Mouse (Mus musculus) forebrain, postnatal 0 days (tissue): ENCODE measurements at regions not wholly inside any gene's neighbourhood (a gene's known extent, or its start where the extent isn't known, plus 50 kb on each side); places are given as distances from the start of the nearest gene placed in this dataset.

Experiments
- ATAC-seq: fragments of 200-750 bp; cut with Nextera tagmentation; 2 replicates; pipeline ENCODE4 v1.8.0; 2017; ENCODE audit warnings: mild to moderate bottlenecking, moderate library complexity
- DNase-seq: peaks from one replicate; pipeline ENCODE4 v3.0.0-alpha.2; 2015
- H3K27ac ChIP-seq: fragments of 300-500 bp; sonication (generic); 2 replicates; pipeline ENCODE4 v1.5.1; 2014; ENCODE audit warnings: low read depth, mild to moderate bottlenecking, antibody characterized with exemption, low read length, moderate library complexity, mixed read lengths
- H3K27me3 ChIP-seq: fragments of 300-500 bp; sonication (generic); 2 replicates; pipeline ENCODE4 v1.6.1; 2014; ENCODE audit warnings: mild to moderate bottlenecking, low read length, mixed read lengths; ENCODE audit not compliant: insufficient read depth
- H3K36me3 ChIP-seq: fragments of 300-500 bp; sonication (generic); 2 replicates; pipeline ENCODE4 v1.6.1; 2014; ENCODE audit warnings: mild to moderate bottlenecking, moderate library complexity; ENCODE audit not compliant: insufficient read depth
- H3K4me1 ChIP-seq: fragments of 300-500 bp; sonication (generic); 2 replicates; pipeline ENCODE4 v1.6.1; 2014; ENCODE audit warnings: antibody characterized with exemption; ENCODE audit not compliant: insufficient read depth
- H3K4me2 ChIP-seq: fragments of 300-500 bp; sonication (generic); 2 replicates; pipeline ENCODE4 v1.6.1; 2014; ENCODE audit warnings: low read depth, mild to moderate bottlenecking, moderate library complexity
- H3K4me3 ChIP-seq: fragments of 300-500 bp; sonication (generic); 2 replicates; pipeline ENCODE4 v1.5.1; 2014; ENCODE audit warnings: low read depth, low read length, mixed read lengths
- H3K9ac ChIP-seq: fragments of 300-500 bp; sonication (generic); 2 replicates; pipeline ENCODE4 v1.6.1; 2014; ENCODE audit warnings: mild to moderate bottlenecking
- H3K9me3 ChIP-seq: fragments of 300-500 bp; sonication (generic); 2 replicates; pipeline ENCODE4 v1.6.1; 2016; ENCODE audit warnings: low read length
- CTCF ChIP-seq: sonication (generic); IDR thresholded peaks from 2 replicates; pipeline ENCODE4 v1.5.1; 2016; ENCODE audit warnings: antibody characterized with exemption, control low read depth, low read depth
- WGBS: fragments of 180-500 bp; shearing (Covaris S2); extraction: QIAGEN DNeasy Blood & Tissue Kit; methylation state at CpG from one replicate; pipeline ENCODE4 v1.1.7; 2014; 5-methylcytosine and 5-hydroxymethylcytosine counted together

DNA sequence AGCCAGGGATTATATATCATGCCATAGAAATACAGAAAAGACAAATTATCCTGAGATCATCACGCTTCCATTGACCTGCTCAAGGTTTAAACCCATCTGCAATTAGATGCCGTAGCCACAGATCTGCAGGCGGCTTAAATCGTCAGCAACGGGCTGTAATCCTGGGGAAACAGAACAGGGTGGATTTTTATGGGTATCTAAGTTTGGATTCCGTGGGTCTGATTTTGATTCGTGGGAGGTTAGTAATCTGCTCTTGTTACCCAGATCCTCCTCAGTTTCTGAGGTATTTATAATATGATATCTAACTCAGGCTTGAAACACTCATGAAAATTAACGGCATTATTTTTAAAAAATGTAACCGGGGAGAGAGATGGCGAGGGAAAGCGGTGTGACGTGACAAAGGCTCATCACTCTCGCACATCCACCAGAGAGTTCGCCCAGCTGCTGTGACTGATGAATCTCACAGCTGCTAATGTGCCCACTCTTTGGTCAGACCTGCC is 309.3 kb upstream of the Noct start:
- Histone ChIP-seq H3K4me2 (no peak overlapping the region), H3K27ac (no peak overlapping the region), H3K36me3 (no peaks in the 10 kb centered on the region), H3K9me3 (no peaks in the 10 kb centered on the region), H3K4me1 (peaks cover 3% of the 10 kb centered on the region; the same call in 1 of the 2 replicates), H3K9ac (no peak overlapping the region), H3K27me3 (no peaks in the 10 kb centered on the region), H3K4me3 (no peak overlapping the region)
- DNase-seq (no peak), ATAC-seq (no peak)
- TF ChIP-seq CTCF: no peak
- 52% methylated on average over 14 of the region's 14 CpGs for WGBS

GRCm38 (mm10) chr3:50916305-50916854 is 307.9 kb upstream of the Noct start:
- no peak for ATAC-seq
- WGBS: 85% methylated on average over 5 of the region's 5 CpGs

DNA sequence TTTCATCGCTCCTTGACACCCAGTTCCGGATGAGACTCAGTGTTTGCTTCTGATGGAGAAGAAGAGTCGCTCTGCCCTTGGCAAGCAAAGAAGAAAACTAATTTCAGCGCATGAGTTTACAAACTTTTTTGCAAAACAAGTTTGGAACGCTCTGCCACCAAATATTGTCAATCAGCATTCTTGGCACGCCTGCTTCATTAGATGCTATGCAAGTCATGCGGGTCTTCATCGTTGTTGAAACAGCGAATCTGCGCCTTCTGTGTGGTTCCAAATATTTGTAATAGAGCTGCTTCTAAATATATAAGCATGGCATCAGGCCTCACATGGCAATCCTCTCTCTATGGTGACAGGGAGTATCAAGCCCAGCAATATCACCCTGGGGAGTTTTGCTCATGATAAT is 301.9 kb upstream of the Noct start:
- 54% methylated on average over 10 of the region's 10 CpGs for WGBS
- no peaks in the 10 kb centered on the region for H3K4me1 ChIP-seq
- H3K27ac ChIP-seq: no peak overlapping the region
- DNase-seq: peak; percentile 59
- no peak for ATAC-seq
- no peak for TF ChIP-seq CTCF
- H3K4me3 ChIP-seq: no peak overlapping the region
- H3K36me3 ChIP-seq: no peaks in the 10 kb centered on the region
- no peak overlapping the region for H3K9ac ChIP-seq
- H3K27me3 ChIP-seq: no peaks in the 10 kb centered on the region
- no peak overlapping the region for H3K4me2 ChIP-seq
- H3K9me3 ChIP-seq: no peaks in the 10 kb centered on the region

More at GRCm38 (mm10) chr3:50916305-50916854, 307.9 kb upstream of the Noct start:
- Histone ChIP-seq H3K36me3 (no peaks in the 10 kb centered on the region), H3K9ac (no peak overlapping the region), H3K4me1 (peaks cover 3% of the 10 kb centered on the region; the same call in 1 of the 2 replicates), H3K4me2 (no peak overlapping the region), H3K4me3 (no peak overlapping the region), H3K9me3 (no peaks in the 10 kb centered on the region), H3K27me3 (no peaks in the 10 kb centered on the region), H3K27ac (no peak overlapping the region)
- DNase-seq: no peak
- no peak for TF ChIP-seq CTCF

- 26% methylated on average over 5 of the region's 5 CpGs for WGBS
- no peak for TF ChIP-seq CTCF
These were observed 301.4 kb upstream of the Noct start for GRCm38 (mm10) chr3:50922832-50923231.

DNA sequence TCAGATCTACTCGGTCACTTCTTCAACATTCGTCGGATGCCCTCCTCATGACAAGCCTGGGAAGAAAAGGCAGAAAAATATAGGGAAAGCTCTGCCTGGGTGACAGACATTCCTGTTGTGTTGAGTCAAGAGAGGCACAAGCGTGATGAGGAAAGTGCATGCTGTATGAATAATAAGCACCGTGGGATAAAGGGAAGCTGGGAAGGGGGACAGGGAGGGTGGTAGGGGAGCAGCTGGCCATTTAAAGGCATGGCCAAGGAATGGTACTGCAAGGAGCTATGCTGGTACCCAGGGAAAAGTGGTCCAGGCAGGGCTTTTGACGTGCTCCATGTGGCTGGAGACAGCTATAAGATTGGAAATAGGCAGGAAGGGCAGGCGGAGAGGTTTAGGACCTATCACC is 300.9 kb upstream of the Noct start:
- no peaks in the 10 kb centered on the region for H3K9me3 ChIP-seq
- H3K27ac ChIP-seq: no peak overlapping the region
- no peaks in the 10 kb centered on the region for H3K4me1 ChIP-seq
- H3K27me3 ChIP-seq: no peaks in the 10 kb centered on the region
- ATAC-seq (peak; percentile 84), DNase-seq (no peak)
- WGBS: 28% methylated on average over 7 of the region's 7 CpGs
- no peak overlapping the region for H3K4me3 ChIP-seq
- H3K9ac ChIP-seq: no peak overlapping the region
- no peak overlapping the region for H3K4me2 ChIP-seq
- no peak for TF ChIP-seq CTCF
- no peaks in the 10 kb centered on the region for H3K36me3 ChIP-seq

More at GRCm38 (mm10) chr3:50922832-50923231, 301.4 kb upstream of the Noct start:
- H3K27ac ChIP-seq: no peak overlapping the region
- H3K4me3 ChIP-seq: no peak overlapping the region
- ATAC-seq (peak; percentile 59; the same call in 1 of the 2 replicates), DNase-seq (no peak)
- no peaks in the 10 kb centered on the region for H3K4me1 ChIP-seq
- H3K27me3 ChIP-seq: no peaks in the 10 kb centered on the region
- H3K9ac ChIP-seq: no peak overlapping the region
- no peaks in the 10 kb centered on the region for H3K36me3 ChIP-seq
- H3K4me2 ChIP-seq: no peak overlapping the region
- H3K9me3 ChIP-seq: no peaks in the 10 kb centered on the region

- Histone ChIP-seq H3K9ac (no peak overlapping the region), H3K4me3 (no peak overlapping the region), H3K4me2 (no peak overlapping the region), H3K4me1 (no peaks in the 10 kb centered on the region), H3K9me3 (no peaks in the 10 kb centered on the region), H3K27me3 (no peaks in the 10 kb centered on the region), H3K27ac (no peak overlapping the region), H3K36me3 (no peaks in the 10 kb centered on the region)
- 79% methylated on average over 4 of the region's 4 CpGs for WGBS
- DNase-seq (no peak), ATAC-seq (no peak)
- no peak for TF ChIP-seq CTCF
These were observed 296.9 kb upstream of the Noct start for GRCm38 (mm10) chr3:50927318-50927717.

GRCm38 (mm10) chr3:50929013-50929412 is 295.2 kb upstream of the Noct start:
- H3K27ac ChIP-seq: no peak overlapping the region
- ATAC-seq: no peak
- H3K4me1 ChIP-seq: peaks cover 5% of the 10 kb centered on the region; the same call in 1 of the 2 replicates
- H3K9me3 ChIP-seq: no peaks in the 10 kb centered on the region
- no peak overlapping the region for H3K9ac ChIP-seq
- no peak for DNase-seq
- no peaks in the 10 kb centered on the region for H3K27me3 ChIP-seq
- no peak overlapping the region for H3K4me3 ChIP-seq
- 88% methylated on average over 1 of the region's 1 CpGs for WGBS
- no peaks in the 10 kb centered on the region for H3K36me3 ChIP-seq
- TF ChIP-seq CTCF: no peak
- no peak overlapping the region for H3K4me2 ChIP-seq
